Mouse (Mus musculus) forebrain, embryonic 10.5 days (tissue): ENCODE results near the gene Etfa. TPM values are rescaled to one million over a fixed set of nuclear protein-coding genes. Genes with fewer than 3 reads are reported as not detected.

Source experiments
- DNase-seq: peaks from one replicate; pipeline ENCODE4 v3.0.0-alpha.2; 2017; ENCODE audit warnings: low spot score; ENCODE audit errors: extremely low spot score
- H3K27ac ChIP-seq: fragments of 300-500 bp; sonication (generic); 2 replicates; pipeline ENCODE4 v1.5.1; 2016; ENCODE audit warnings: mild to moderate bottlenecking
- H3K27me3 ChIP-seq: fragments of 300-500 bp; sonication (generic); 2 replicates; pipeline ENCODE4 v1.6.1; 2016; ENCODE audit warnings: mild to moderate bottlenecking; ENCODE audit not compliant: poor library complexity, severe bottlenecking
- H3K36me3 ChIP-seq: fragments of 300-500 bp; sonication (generic); replicated peaks from 2 replicates; pipeline ENCODE4 v1.6.1; 2016; ENCODE audit warnings: mild to moderate bottlenecking, moderate library complexity
- H3K4me1 ChIP-seq: fragments of 300-500 bp; sonication (generic); 2 replicates; pipeline ENCODE4 v1.6.1; 2016
- H3K4me3 ChIP-seq: fragments of 300-500 bp; sonication (generic); 2 replicates; pipeline ENCODE4 v1.5.1; 2016; ENCODE audit warnings: mild to moderate bottlenecking, moderate library complexity
- H3K9me3 ChIP-seq: fragments of 300-500 bp; sonication (generic); 2 replicates; pipeline ENCODE4 v1.6.1; 2016; ENCODE audit warnings: mild to moderate bottlenecking, moderate library complexity
- WGBS: fragments of 180-500 bp; shearing (Covaris S2); methylation state at CpG from one replicate; pipeline ENCODE4 v1.1.7; 2016; 5-methylcytosine and 5-hydroxymethylcytosine counted together
- polyA plus RNA-seq: library from polyadenylated mRNA; unstranded; fragments of >200 nt; fragmentation: Nextera tagmentation; extraction: Ambion mirVana; gene quantifications from 2 replicates; pipeline ENCODE4 v1.2.1, GENCODE M21; 2016

The Etfa gene
- polyA plus RNA-seq, 1 experiment from 2014 or later = 165 TPM

DNA sequence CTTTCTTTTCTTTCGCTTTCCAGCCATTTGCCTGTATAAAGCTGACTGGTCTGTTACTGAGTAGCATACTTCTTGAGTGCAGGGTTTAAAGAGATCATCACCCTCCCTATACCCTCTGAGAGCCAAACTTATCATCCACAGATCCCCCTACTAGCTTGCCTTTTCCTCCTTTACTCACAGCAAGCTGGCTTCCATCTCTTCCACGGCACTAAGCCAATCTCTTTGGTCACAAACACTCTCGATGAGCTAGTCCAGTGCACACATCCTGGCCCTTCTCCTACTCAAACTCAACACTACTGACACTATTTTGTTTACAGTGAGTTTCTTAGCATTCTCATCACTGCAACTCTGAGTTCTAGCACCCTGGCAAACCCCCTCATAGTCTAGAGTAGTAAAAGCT is 4.1 kb downstream of the Etfa start:
- no peak for DNase-seq
- WGBS = 92% methylated on average over 3 of the region's 3 CpGs
- no peak overlapping the region for H3K27ac ChIP-seq
- no peaks in the 10 kb centered on the region for H3K36me3 ChIP-seq
- H3K9me3 ChIP-seq = no peaks in the 10 kb centered on the region
- H3K4me3 ChIP-seq = no peak overlapping the region
- H3K4me1 ChIP-seq = peaks cover 12% of the 10 kb centered on the region
- H3K27me3 ChIP-seq = peaks cover 5% of the 10 kb centered on the region

DNA sequence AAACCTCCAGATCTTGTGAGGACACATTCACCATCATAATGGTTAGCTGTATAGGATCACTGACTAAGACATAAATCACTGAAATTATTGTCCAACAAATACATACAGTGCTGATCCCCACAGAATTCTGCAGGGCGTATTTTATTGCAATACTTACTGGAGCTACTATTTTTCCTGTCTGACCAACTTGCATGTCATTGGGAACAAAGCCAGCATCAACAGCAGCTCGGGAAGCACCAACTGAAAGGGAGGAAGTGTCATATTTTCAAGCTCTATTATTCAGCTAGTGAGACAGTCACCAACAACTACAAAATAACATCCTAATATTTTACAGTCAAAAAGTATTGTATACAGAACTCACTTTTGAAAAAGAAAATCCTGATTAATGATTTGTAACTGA is 29.9 kb downstream of the Etfa start:
- DNase-seq = no peak
- WGBS = 83% methylated on average over 2 of the region's 2 CpGs
- Histone ChIP-seq H3K9me3 (no peaks in the 10 kb centered on the region), H3K4me1 (no peaks in the 10 kb centered on the region), H3K36me3 (peaks cover 45% of the 10 kb centered on the region), H3K4me3 (no peak overlapping the region), H3K27me3 (no peaks in the 10 kb centered on the region), H3K27ac (no peak overlapping the region)

DNA sequence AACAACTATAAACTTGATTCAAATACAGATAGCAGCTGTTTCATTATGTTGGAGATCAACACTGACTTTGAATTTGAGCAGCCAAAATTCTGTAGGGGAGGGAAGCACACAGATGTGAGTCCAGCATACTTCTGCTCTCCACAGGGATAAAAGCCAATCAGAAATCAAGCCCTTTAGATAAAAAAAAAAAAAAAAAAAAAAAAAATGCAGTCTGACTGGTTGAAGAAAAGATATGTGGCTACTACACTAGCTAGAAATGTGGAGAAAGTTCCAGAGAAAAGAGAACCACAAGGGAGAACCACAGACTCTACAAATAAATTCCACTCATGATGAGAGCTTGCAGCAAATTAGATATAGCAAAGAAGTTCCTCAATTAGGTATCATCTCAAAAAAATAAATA is 33.3 kb downstream of the Etfa start:
- no peaks in the 10 kb centered on the region for H3K4me1 ChIP-seq
- no peaks in the 10 kb centered on the region for H3K27me3 ChIP-seq
- peaks cover 24% of the 10 kb centered on the region for H3K36me3 ChIP-seq
- no peak overlapping the region for H3K27ac ChIP-seq
- DNase-seq = no peak
- no peaks in the 10 kb centered on the region for H3K9me3 ChIP-seq
- H3K4me3 ChIP-seq = no peak overlapping the region

DNA sequence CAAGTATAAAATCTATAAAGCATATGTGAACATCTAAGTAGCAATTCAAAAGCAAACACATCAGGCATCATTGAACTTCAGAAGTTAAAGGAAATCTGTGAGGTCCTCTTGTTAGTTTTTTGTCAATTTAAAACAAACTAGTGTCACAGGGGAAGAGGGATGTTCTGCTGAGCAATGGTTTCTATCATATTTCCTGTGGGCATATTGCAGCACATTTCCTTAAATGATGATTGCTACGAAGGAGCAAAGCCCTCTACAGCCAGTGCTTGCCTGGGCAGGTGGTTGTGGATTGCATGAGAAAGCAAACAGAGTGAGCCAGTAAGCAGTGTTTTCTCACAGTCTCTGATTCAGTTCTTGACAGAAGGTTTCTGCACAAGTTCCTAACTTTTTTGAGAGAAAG is 36.0 kb downstream of the Etfa start:
- Histone ChIP-seq H3K4me1 (no peaks in the 10 kb centered on the region), H3K27ac (no peak overlapping the region), H3K27me3 (no peaks in the 10 kb centered on the region), H3K9me3 (no peaks in the 10 kb centered on the region), H3K4me3 (no peak overlapping the region), H3K36me3 (peaks cover 13% of the 10 kb centered on the region; the same call in 1 of the 2 replicates)
- no peak for DNase-seq
- WGBS = 80% methylated on average over 1 of the region's 1 CpGs

DNA sequence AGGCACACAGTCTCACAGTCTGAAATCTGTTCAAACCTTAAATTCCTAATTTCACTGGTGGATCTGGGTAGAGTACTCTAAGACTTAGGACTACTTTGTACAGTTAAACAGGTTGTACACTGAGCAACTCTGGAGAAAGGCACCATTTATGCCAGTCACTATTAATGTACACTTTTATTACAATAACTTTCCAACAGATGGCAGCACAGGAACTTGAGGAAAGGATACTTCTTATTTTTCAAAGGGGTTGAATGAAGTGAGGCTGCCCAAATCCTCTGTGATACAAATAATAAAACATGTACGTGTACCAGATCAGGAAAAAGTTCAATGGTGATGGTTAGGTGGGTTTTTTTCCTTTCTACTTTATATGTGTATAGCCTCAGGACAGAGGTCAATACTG is 43.6 kb downstream of the Etfa start:
- no peak for DNase-seq
- H3K9me3 ChIP-seq = no peaks in the 10 kb centered on the region
- H3K27me3 ChIP-seq = no peaks in the 10 kb centered on the region
- 91% methylated on average over 1 of the region's 1 CpGs for WGBS
- H3K27ac ChIP-seq = no peak overlapping the region
- no peaks in the 10 kb centered on the region for H3K4me1 ChIP-seq
- H3K36me3 ChIP-seq = no peaks in the 10 kb centered on the region; the same call in 1 of the 2 replicates
- no peak overlapping the region for H3K4me3 ChIP-seq

DNA sequence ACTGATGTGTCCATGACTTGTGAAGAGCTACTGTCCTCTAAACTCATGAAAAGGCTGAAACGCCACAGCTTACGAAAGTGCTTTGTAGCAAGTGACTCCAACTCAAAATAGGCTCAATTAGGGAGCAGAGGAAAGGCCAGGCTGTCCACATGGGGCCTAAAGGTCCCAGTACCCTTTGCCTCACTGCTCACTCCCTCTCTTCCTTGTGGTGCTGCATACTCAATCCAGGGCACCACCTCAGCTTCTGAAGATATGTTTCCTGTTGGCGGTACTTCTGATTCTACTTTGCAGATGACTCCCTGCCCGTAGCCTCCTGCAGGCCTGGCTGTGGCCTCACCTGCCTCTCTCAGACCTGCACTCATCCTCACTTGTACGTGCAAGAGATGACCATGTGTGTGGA is 58.7 kb downstream of the Etfa start:
- Histone ChIP-seq H3K4me3 (no peak overlapping the region), H3K27me3 (no peaks in the 10 kb centered on the region), H3K27ac (no peak overlapping the region), H3K9me3 (no peaks in the 10 kb centered on the region), H3K4me1 (no peaks in the 10 kb centered on the region), H3K36me3 (peaks cover 2% of the 10 kb centered on the region; the same call in 1 of the 2 replicates)
- WGBS = 93% methylated on average over 5 of the region's 5 CpGs
- no peak for DNase-seq

DNA sequence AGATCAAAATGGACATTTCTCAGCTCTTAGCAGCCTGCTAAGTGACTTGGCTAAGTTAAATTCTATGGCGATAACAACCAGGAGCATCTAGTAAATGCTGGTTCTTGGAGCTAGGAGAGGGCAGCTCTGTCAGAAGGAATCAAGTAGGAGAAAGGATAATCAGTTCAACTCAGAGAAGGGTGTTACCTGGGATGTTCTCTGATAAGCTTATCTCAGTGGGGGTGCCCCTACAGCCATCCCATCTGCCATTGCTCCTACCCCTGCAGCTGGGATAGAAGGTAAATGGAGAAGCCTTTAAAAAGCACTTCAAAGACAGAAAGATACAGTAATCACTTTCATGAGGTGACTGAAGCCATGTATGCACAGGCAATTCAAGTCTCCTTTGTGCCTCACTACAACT is 59.1 kb downstream of the Etfa start:
- no peak overlapping the region for H3K4me3 ChIP-seq
- H3K9me3 ChIP-seq = no peaks in the 10 kb centered on the region
- no peaks in the 10 kb centered on the region for H3K27me3 ChIP-seq
- no peaks in the 10 kb centered on the region for H3K4me1 ChIP-seq
- 95% methylated on average over 1 of the region's 1 CpGs for WGBS
- H3K27ac ChIP-seq = no peak overlapping the region
- DNase-seq = no peak
- H3K36me3 ChIP-seq = peaks cover 2% of the 10 kb centered on the region; the same call in 1 of the 2 replicates

DNA sequence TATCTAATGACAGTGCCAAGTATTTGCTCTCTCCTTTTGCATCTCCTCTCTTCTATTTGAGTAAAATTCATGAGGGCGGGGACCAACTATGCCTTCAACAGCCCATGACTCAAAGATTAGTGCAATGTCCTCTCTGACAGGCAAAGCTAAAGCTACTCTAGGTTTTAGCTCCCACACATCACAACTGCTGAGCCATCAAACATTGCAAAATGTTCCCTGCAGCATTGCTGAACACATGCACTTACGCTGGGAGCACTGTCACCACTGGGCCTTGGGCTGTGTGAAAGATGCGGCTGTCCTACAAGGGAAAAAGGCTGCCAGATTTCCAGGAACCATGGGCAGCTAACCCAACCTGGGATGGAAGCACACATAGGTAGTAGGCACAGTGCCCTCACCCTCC is 60.6 kb downstream of the Etfa start:
- Histone ChIP-seq H3K4me1 (no peaks in the 10 kb centered on the region), H3K27ac (no peak overlapping the region), H3K36me3 (peaks cover 2% of the 10 kb centered on the region; the same call in 1 of the 2 replicates), H3K4me3 (no peak overlapping the region), H3K27me3 (no peaks in the 10 kb centered on the region), H3K9me3 (no peaks in the 10 kb centered on the region)
- WGBS = 92% methylated on average over 3 of the region's 3 CpGs
- DNase-seq = no peak

DNA sequence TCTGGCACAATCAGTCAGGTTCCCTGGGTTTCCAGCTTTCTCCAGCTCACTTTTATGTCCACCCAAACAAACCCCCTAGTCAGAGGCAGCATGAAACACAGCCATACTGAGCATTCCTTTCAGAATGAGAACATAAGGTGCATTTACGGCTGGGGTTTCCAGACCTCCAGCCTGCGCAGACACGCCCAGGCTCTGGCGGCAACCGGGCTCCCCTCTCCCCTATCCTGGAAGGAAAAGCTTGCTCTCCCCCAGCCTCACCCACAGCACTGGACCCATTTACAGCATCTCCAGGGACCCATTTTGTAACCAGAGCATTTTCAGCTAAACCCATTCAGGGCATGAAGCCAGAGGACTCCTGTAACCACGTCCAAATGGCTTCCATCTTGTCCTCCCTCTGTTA is 62.0 kb downstream of the Etfa start:
- Histone ChIP-seq H3K27ac (no peak overlapping the region), H3K4me1 (no peaks in the 10 kb centered on the region), H3K27me3 (no peaks in the 10 kb centered on the region), H3K36me3 (no peaks in the 10 kb centered on the region; the same call in 1 of the 2 replicates), H3K9me3 (no peaks in the 10 kb centered on the region), H3K4me3 (no peak overlapping the region)
- WGBS = 88% methylated on average over 6 of the region's 6 CpGs
- no peak for DNase-seq

DNA sequence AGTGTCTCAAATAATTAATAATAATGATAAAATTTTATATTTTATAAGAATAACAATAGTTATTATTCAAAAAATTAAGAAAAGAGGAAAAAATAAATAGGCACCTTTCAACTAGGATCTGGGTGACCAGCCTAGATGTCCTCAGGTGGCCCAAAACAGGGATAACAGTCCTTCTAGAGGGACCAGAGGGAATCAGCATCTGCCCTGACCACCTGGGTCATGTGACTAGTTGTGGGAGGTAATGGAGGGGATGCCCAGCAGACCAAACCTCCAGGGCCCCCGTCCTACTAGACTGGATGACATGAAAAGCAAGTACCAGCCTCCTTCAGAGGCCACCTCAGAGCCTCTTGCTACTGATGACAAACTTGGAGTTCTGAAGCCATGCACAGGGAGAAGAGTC is 62.9 kb downstream of the Etfa start:
- no peak for DNase-seq
- H3K4me3 ChIP-seq = no peak overlapping the region
- H3K27ac ChIP-seq = no peak overlapping the region
- no peaks in the 10 kb centered on the region for H3K9me3 ChIP-seq
- no peaks in the 10 kb centered on the region; the same call in 1 of the 2 replicates for H3K36me3 ChIP-seq
- H3K4me1 ChIP-seq = no peaks in the 10 kb centered on the region
- WGBS = 78% methylated on average over 1 of the region's 1 CpGs
- no peaks in the 10 kb centered on the region for H3K27me3 ChIP-seq

DNA sequence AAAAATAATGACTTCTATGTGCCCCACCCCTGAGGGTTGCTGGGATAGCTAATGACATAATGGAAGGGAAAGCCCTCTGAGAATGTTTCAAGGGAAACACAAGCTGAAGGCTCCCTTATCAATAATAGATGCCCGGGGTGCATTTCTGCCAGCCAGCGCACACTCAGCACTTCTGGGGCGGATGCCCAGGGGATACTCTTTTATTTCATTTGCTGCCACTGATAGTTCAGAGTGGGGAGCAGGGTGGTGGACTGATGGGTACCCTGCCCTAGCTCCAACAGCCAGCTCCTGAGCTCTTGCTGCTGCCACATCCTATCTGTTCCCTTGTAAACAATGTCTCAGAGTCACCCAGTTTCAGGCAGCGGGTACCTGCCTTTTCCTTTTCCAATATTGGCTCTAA is 64.5 kb downstream of the Etfa start:
- Histone ChIP-seq H3K4me3 (no peak overlapping the region), H3K9me3 (no peaks in the 10 kb centered on the region), H3K27ac (no peak overlapping the region), H3K4me1 (no peaks in the 10 kb centered on the region), H3K36me3 (no peaks in the 10 kb centered on the region), H3K27me3 (no peaks in the 10 kb centered on the region)
- WGBS = 96% methylated on average over 4 of the region's 4 CpGs
- DNase-seq = no peak

DNA sequence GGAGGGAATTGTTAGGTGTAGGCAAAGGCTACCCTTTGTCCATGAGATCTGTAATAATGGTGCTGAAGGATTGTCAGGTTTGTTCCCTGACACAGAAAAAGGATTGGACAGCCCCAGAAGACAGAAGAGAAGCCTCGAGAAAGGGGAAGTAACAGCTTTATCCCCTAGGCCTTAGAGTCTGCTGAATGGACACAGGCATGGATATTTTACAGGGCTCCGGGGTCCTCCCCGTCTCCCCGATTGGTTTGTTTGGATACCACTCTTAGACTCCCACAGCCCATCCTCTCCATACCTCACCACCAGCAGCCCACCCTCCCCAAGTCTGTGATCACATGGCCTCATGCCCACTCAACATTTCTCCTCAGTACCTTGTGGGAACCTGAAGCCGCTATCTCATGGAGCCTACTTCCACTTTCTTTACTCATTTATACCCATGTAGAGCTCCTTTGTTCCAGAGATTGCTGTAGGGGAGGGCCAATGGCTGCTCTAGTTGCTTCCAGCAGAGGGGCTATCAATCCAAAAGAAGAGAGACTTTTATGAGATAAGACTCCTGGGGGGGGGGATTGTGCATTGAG is 72.8 kb downstream of the Etfa start:
- H3K27ac ChIP-seq = no peak overlapping the region
- 95% methylated on average over 5 of the region's 5 CpGs for WGBS
- DNase-seq = no peak

DNA sequence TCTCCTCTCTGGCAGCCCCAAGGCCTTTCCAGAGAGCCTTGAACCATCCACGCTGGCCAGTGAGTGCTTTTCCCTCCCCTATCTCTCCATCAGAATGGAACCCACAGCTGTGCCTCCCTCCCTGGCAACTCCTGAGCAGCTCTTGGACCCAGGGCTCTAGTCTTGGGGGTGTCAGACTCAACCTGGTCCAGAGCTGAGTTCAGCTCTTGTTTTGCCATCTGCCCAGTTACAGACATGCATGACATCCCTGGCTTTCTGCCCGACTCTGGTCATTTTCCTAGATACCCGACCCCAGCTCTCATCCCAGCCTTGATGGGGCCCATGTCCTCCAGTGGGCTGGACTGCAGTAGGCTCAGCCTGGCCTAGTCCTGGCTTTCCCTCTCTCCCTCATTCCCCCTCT is 73.6 kb downstream of the Etfa start:
- Histone ChIP-seq H3K27ac (no peak overlapping the region), H3K4me1 (peaks cover 3% of the 10 kb centered on the region), H3K36me3 (no peaks in the 10 kb centered on the region), H3K9me3 (no peaks in the 10 kb centered on the region), H3K27me3 (no peaks in the 10 kb centered on the region), H3K4me3 (no peak overlapping the region)
- WGBS = 73% methylated on average over 3 of the region's 3 CpGs
- DNase-seq = no peak

More for the DNA sequence above, 72.8 kb downstream of the Etfa start:
- Histone ChIP-seq H3K36me3 (no peaks in the 10 kb centered on the region), H3K9me3 (no peaks in the 10 kb centered on the region), H3K4me1 (no peaks in the 10 kb centered on the region), H3K4me3 (no peak overlapping the region), H3K27me3 (no peaks in the 10 kb centered on the region)

DNA sequence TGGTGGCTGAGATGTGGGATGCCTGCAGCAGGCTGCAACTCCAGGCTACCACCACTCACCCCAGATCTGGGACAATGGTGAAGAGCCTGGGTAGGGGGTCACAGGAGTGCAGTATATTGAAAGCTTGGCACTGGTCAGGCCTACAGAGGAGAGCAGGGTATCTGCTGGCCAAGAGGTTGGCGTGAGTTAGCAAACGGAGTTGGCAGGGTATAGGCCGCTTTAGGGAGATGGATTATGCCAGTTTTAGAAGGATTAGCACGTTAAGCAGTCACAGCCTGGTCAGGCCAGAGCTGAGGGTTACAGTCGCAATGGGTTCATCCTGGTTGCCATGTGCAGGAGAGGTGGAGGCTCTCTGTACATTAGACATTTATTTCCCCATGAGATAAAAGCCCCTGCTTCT is 78.2 kb downstream of the Etfa start:
- Histone ChIP-seq H3K9me3 (no peaks in the 10 kb centered on the region), H3K27me3 (peaks cover 25% of the 10 kb centered on the region), H3K27ac (0 out of 2 replicates have a peak overlapping the region, but pooled peaks have one; percentile 5), H3K36me3 (no peaks in the 10 kb centered on the region), H3K4me3 (no peak overlapping the region), H3K4me1 (peaks cover 19% of the 10 kb centered on the region)
- DNase-seq = no peak
- WGBS = 88% methylated on average over 5 of the region's 5 CpGs
